Mouse (Mus musculus) forebrain, embryonic 16.5 days (tissue): ENCODE measurements around the gene Cdk2ap2. TPM values are rescaled to one million over a fixed set of nuclear protein-coding genes. Genes with fewer than 3 reads are reported as not detected.
"Not testable (repeated sequence)": the region's sequence is repeated elsewhere in the genome, so short reads cannot be mapped to it uniquely, and the experiment has no call there.

Experiments
- ATAC-seq: fragments of 200-750 bp; cut with Nextera tagmentation; 2 replicates; pipeline ENCODE4 v1.8.0; 2017; ENCODE audit warnings: mild to moderate bottlenecking, moderate library complexity
- H3K27ac ChIP-seq: fragments of 300-500 bp; sonication (generic); 2 replicates; pipeline ENCODE4 v1.5.1; 2014; ENCODE audit warnings: low read length, control low read depth
- H3K27me3 ChIP-seq: fragments of 300-500 bp; sonication (generic); replicated peaks from 2 replicates; pipeline ENCODE4 v1.6.1; 2014; ENCODE audit warnings: low read length; ENCODE audit not compliant: control insufficient read depth, insufficient read depth
- H3K36me3 ChIP-seq: fragments of 300-500 bp; sonication (generic); 2 replicates; pipeline ENCODE4 v1.6.1; 2014; ENCODE audit not compliant: control insufficient read depth, insufficient read depth
- H3K4me1 ChIP-seq: fragments of 300-500 bp; sonication (generic); replicated peaks from 2 replicates; pipeline ENCODE4 v1.6.1; 2014; ENCODE audit warnings: low read length; ENCODE audit not compliant: control insufficient read depth, insufficient read depth
- H3K4me2 ChIP-seq: fragments of 300-500 bp; sonication (generic); 2 replicates; pipeline ENCODE4 v1.6.1; 2014; ENCODE audit warnings: mild to moderate bottlenecking, low read length, control low read depth
- H3K4me3 ChIP-seq: fragments of 300-500 bp; sonication (generic); replicated peaks from 2 replicates; pipeline ENCODE4 v1.5.1; 2014; ENCODE audit warnings: mild to moderate bottlenecking, low read length, control low read depth
- H3K9ac ChIP-seq: fragments of 300-500 bp; sonication (generic); replicated peaks from 2 replicates; pipeline ENCODE4 v1.6.1; 2014; ENCODE audit warnings: low read depth, low read length, control low read depth
- H3K9me3 ChIP-seq: fragments of 300-500 bp; sonication (generic); 2 replicates; pipeline ENCODE4 v1.6.1; 2016; ENCODE audit warnings: low read length; ENCODE audit not compliant: control insufficient read depth
- WGBS: fragments of 180-500 bp; shearing (Covaris S2); extraction: QIAGEN DNeasy Blood & Tissue Kit; methylation state at CpG from one replicate; pipeline ENCODE4 v1.1.7; 2014; 5-methylcytosine and 5-hydroxymethylcytosine counted together
- polyA plus RNA-seq: library from polyadenylated mRNA; unstranded; fragments of >200 nt; fragmentation: Nextera tagmentation; extraction: Ambion mirVana; gene quantifications from 2 replicates; pipeline ENCODE4 v1.2.1, GENCODE M21; 2015

The Cdk2ap2 gene
- polyA plus RNA-seq, 1 experiment from 2014 or later, result 80.3 TPM

GRCm38 (mm10) chr19:4124432-4124831 is 27.4 kb downstream of the Cdk2ap2 start:
- ATAC-seq, result no peak
- peaks cover 5% of the 10 kb centered on the region; the same call in 1 of the 2 replicates for H3K36me3 ChIP-seq
- H3K27me3 ChIP-seq, result no peaks in the 10 kb centered on the region
- H3K4me2 ChIP-seq, result no peak overlapping the region
- H3K4me3 ChIP-seq, result no peak overlapping the region
- H3K27ac ChIP-seq, result no peak overlapping the region
- WGBS, result 89% methylated on average over 4 of the region's 4 CpGs
- H3K4me1 ChIP-seq, result peaks cover 18% of the 10 kb centered on the region
- no peak overlapping the region for H3K9ac ChIP-seq
- no peaks in the 10 kb centered on the region for H3K9me3 ChIP-seq

- WGBS, result 18% methylated on average over 3 of the region's 4 CpGs
- H3K27ac ChIP-seq, H3K27me3 ChIP-seq, H3K9me3 ChIP-seq, H3K36me3 ChIP-seq: not testable (repeated sequence)
- H3K4me2 ChIP-seq, result peak overlapping the region; percentile 68
- peak overlapping the region; percentile 78 for H3K9ac ChIP-seq
- ATAC-seq, result peak; percentile 6
- peaks cover 18% of the 10 kb centered on the region for H3K4me1 ChIP-seq
- peak overlapping the region; percentile 75 for H3K4me3 ChIP-seq
These were observed 28.3 kb downstream of the Cdk2ap2 start for GRCm38 (mm10) chr19:4125268-4125667.

- Histone ChIP-seq H3K9me3 (no peaks in the 10 kb centered on the region), H3K4me1 (peaks cover 13% of the 10 kb centered on the region), H3K27ac (peak within 1 kb of the TSS; percentile 19; the same call in 1 of the 2 replicates), H3K27me3 (no peaks in the 10 kb centered on the region), H3K36me3 (peaks cover 5% of the 10 kb centered on the region; the same call in 1 of the 2 replicates), H3K4me2 (peak within 1 kb of the TSS; percentile 68), H3K4me3 (peak within 1 kb of the TSS; percentile 75), H3K9ac (peak within 1 kb of the TSS; percentile 78)
- peak; percentile 93 for ATAC-seq
- WGBS, result under 1% methylated on average over 59 of the region's 64 CpGs
These were observed 29.0 kb downstream of the Cdk2ap2 start, which contains the start of gene Aip for GRCm38 (mm10) chr19:4125741-4126696. Gene Aip, minus strand, starts transcription at chr19:4125858.

- no peak overlapping the region for H3K27ac ChIP-seq
- H3K4me3 ChIP-seq, result peak overlapping the region; percentile 75
- H3K27me3 ChIP-seq, result no peaks in the 10 kb centered on the region
- H3K9ac ChIP-seq, result peak overlapping the region; percentile 78
- peaks cover 13% of the 10 kb centered on the region for H3K4me1 ChIP-seq
- 61% methylated on average over 7 of the region's 7 CpGs for WGBS
- ATAC-seq, result no peak
- peaks cover 12% of the 10 kb centered on the region for H3K36me3 ChIP-seq
- peak overlapping the region; percentile 68 for H3K4me2 ChIP-seq
- no peaks in the 10 kb centered on the region for H3K9me3 ChIP-seq
These were observed 29.9 kb downstream of the Cdk2ap2 start for GRCm38 (mm10) chr19:4126759-4127495.

GRCm38 (mm10) chr19:4129462-4129861 is 32.5 kb downstream of the Cdk2ap2 start:
- Histone ChIP-seq H3K4me1 (peaks cover 13% of the 10 kb centered on the region), H3K27ac (no peak overlapping the region), H3K27me3 (no peaks in the 10 kb centered on the region), H3K9me3 (no peaks in the 10 kb centered on the region), H3K4me3 (no peak overlapping the region), H3K9ac (no peak overlapping the region), H3K36me3 (peaks cover 16% of the 10 kb centered on the region), H3K4me2 (no peak overlapping the region)
- 97% methylated on average over 7 of the region's 7 CpGs for WGBS
- no peak for ATAC-seq

- 93% methylated on average over 4 of the region's 4 CpGs for WGBS
These were observed 33.1 kb downstream of the Cdk2ap2 start for GRCm38 (mm10) chr19:4130106-4130505.

GRCm38 (mm10) chr19:4131075-4131474 is 34.1 kb downstream of the Cdk2ap2 start:
- Histone ChIP-seq H3K4me3 (no peak overlapping the region), H3K27ac (no peak overlapping the region), H3K9ac (no peak overlapping the region), H3K9me3 (no peaks in the 10 kb centered on the region), H3K4me2 (no peak overlapping the region), H3K4me1 (peaks cover 11% of the 10 kb centered on the region), H3K36me3 (peaks cover 16% of the 10 kb centered on the region), H3K27me3 (no peaks in the 10 kb centered on the region)
- no peak for ATAC-seq
- WGBS, result 93% methylated on average over 5 of the region's 5 CpGs

More at GRCm38 (mm10) chr19:4130106-4130505, 33.1 kb downstream of the Cdk2ap2 start:
- H3K9me3 ChIP-seq, result no peaks in the 10 kb centered on the region
- no peak overlapping the region for H3K27ac ChIP-seq
- no peak for ATAC-seq
- no peak overlapping the region for H3K4me2 ChIP-seq
- no peak overlapping the region for H3K9ac ChIP-seq
- H3K36me3 ChIP-seq, result peaks cover 16% of the 10 kb centered on the region
- peaks cover 12% of the 10 kb centered on the region for H3K4me1 ChIP-seq
- no peak overlapping the region for H3K4me3 ChIP-seq
- H3K27me3 ChIP-seq, result no peaks in the 10 kb centered on the region

- 97% methylated on average over 2 of the region's 2 CpGs for WGBS
- Histone ChIP-seq H3K36me3 (peaks cover 16% of the 10 kb centered on the region), H3K4me2 (no peak overlapping the region), H3K27ac (no peak overlapping the region), H3K9ac (no peak overlapping the region), H3K9me3 (no peaks in the 10 kb centered on the region), H3K27me3 (no peaks in the 10 kb centered on the region), H3K4me1 (peaks cover 5% of the 10 kb centered on the region), H3K4me3 (no peak overlapping the region)
- ATAC-seq, result no peak
These were observed 34.8 kb downstream of the Cdk2ap2 start for GRCm38 (mm10) chr19:4131768-4132167.

- Histone ChIP-seq H3K9me3 (no peaks in the 10 kb centered on the region), H3K9ac (no peak overlapping the region), H3K27ac (no peak overlapping the region), H3K27me3 (no peaks in the 10 kb centered on the region), H3K36me3 (peaks cover 11% of the 10 kb centered on the region), H3K4me1 (no peaks in the 10 kb centered on the region), H3K4me2 (no peak overlapping the region), H3K4me3 (no peak overlapping the region)
- 94% methylated on average over 4 of the region's 4 CpGs for WGBS
- ATAC-seq, result no peak
These were observed 37.4 kb downstream of the Cdk2ap2 start for GRCm38 (mm10) chr19:4134354-4134753.
